Mouse (Mus musculus): ENCODE data around the gene Cdc42bpb. TPM values are rescaled to one million over a fixed set of nuclear protein-coding genes. Genes with fewer than 3 reads are reported as not detected.

The Cdc42bpb gene
- total and polyA plus RNA-seq, 3 experiments: 55.3 to 105 (median 58.5) TPM

DNA sequence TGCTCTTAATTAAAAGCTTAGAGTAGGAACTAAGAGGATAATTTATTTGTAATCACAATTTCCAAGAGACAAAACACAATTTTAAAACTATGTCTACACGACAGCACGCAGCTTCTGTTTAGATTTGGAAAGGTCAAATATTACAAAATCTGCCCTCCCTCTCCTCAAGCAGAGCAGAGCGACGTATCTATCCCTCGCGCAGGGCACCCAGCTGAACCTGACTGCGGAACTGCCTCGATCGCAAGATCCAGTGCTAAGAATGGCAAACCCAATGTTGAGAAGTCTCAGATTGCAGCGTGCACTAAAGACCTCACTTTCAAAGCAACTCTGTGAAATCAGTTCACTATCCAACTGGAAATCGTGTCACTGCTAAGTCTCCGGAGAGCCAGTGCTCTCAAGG lies 2.0 kb downstream of the Cdc42bpb start:
- Histone ChIP-seq H3K4me3 (peak overlapping the region; percentile 80), H3K27me3 (ENCODE audit: control insufficient read depth, insufficient read depth, low read length) (no peaks in the 10 kb centered on the region), H3K9ac (ENCODE audit: low read depth, low read length) (peak overlapping the region; percentile 67), H3K79me2 (replicated peaks; ENCODE audit: control insufficient read depth, insufficient read depth, low read length) (peaks cover 3% of the 10 kb centered on the region), H3K27ac (peak overlapping the region; percentile 99), H3K36me3 (ENCODE audit: control insufficient read depth, insufficient read depth, low read length) (peaks cover 2% of the 10 kb centered on the region; the same call in 1 of the 2 replicates), H3K4me1 (ENCODE audit: control insufficient read depth, insufficient read depth, low read length) (peaks cover 14% of the 10 kb centered on the region)
- 5% methylated on average over 12 of the region's 12 CpGs for WGBS
- no peak for DNase-seq
- intact Hi-C loops (cut with DNase I): no loop called here
- TF ChIP-seq CTCF (IDR thresholded peaks at IDR 0.05): no peak

DNA sequence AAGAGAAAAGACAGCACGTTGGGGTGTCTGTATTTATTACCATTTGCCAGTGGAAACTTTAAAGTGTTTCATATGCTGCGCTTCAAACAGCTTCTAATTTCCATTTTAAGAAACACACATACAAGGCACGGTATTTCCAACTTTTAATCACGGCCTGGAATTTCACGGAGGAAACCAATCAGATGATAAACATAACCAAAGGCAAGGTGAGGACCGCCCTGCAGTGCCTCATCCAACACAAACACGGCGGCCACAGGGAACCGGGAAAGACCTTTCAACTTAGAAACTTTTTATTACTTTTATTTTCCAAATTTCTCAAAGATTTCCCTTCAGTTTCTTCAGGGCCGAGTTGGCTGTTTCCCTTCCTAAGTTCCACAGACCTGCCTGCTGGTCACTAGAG lies 2.8 kb downstream of the Cdc42bpb start:
- intact Hi-C loops (cut with DNase I): no loop called here
- Histone ChIP-seq H3K4me1 (ENCODE audit: control insufficient read depth, insufficient read depth, low read length) (peaks cover 18% of the 10 kb centered on the region), H3K36me3 (ENCODE audit: control insufficient read depth, insufficient read depth, low read length) (peaks cover 2% of the 10 kb centered on the region), H3K79me2 (replicated peaks; ENCODE audit: control insufficient read depth, insufficient read depth, low read length) (peaks cover 6% of the 10 kb centered on the region), H3K27ac (peak overlapping the region; percentile 99; the same call in 1 of the 2 replicates), H3K27me3 (ENCODE audit: control insufficient read depth, insufficient read depth, low read length) (no peaks in the 10 kb centered on the region), H3K9ac (ENCODE audit: low read depth, low read length) (no peak overlapping the region), H3K4me3 (peak overlapping the region; percentile 80; the same call in 1 of the 2 replicates)
- 18% methylated on average over 10 of the region's 10 CpGs for WGBS
- DNase-seq: peak in 1 of 2 experiments; percentile 23
- TF ChIP-seq POLR2A (IDR thresholded peaks at IDR 0.05; ENCODE audit: insufficient read depth, low read depth, low read length) (no peak), EP300 (IDR thresholded peaks at IDR 0.05; ENCODE audit: insufficient read depth, low read depth, low read length) (no peak), CTCF (IDR thresholded peaks at IDR 0.05) (no peak)

DNA sequence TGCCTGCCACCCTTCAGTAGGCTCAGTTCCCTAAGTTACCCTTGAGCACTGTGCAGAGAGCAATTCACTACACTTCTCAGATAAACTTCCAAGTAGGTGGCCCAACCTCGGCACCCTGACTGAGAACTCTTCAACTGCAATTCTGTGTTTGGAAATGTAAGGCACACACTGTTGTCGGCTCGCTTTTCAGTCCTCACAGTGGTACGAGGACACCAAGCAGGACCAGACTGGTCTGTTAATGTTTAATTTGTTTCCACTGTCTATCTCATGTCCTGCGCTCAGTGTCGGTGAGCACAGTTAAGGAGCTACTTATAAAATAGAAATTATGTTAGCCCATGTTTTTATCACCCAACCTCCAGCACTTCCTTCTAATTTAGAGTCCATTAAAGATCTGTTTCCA lies 4.1 kb downstream of the Cdc42bpb start:
- H3K79me2 ChIP-seq (replicated peaks; ENCODE audit: control insufficient read depth, insufficient read depth, low read length): peaks cover 8% of the 10 kb centered on the region
- no peak overlapping the region for H3K4me3 ChIP-seq
- no peak overlapping the region for H3K9ac ChIP-seq (ENCODE audit: low read depth, low read length)
- no peak overlapping the region for H3K27ac ChIP-seq
- DNase-seq: no peak
- no peaks in the 10 kb centered on the region for H3K27me3 ChIP-seq (ENCODE audit: control insufficient read depth, insufficient read depth, low read length)
- TF ChIP-seq POLR2A (IDR thresholded peaks at IDR 0.05; ENCODE audit: insufficient read depth, low read depth, low read length) (no peak), CTCF (IDR thresholded peaks at IDR 0.05) (no peak), EP300 (IDR thresholded peaks at IDR 0.05; ENCODE audit: insufficient read depth, low read depth, low read length) (no peak)
- WGBS: 67% methylated on average over 6 of the region's 6 CpGs
- intact Hi-C loops (cut with DNase I): no loop called here
- H3K36me3 ChIP-seq (ENCODE audit: control insufficient read depth, insufficient read depth, low read length): peaks cover 5% of the 10 kb centered on the region
- peaks cover 26% of the 10 kb centered on the region for H3K4me1 ChIP-seq (ENCODE audit: control insufficient read depth, insufficient read depth, low read length)

DNA sequence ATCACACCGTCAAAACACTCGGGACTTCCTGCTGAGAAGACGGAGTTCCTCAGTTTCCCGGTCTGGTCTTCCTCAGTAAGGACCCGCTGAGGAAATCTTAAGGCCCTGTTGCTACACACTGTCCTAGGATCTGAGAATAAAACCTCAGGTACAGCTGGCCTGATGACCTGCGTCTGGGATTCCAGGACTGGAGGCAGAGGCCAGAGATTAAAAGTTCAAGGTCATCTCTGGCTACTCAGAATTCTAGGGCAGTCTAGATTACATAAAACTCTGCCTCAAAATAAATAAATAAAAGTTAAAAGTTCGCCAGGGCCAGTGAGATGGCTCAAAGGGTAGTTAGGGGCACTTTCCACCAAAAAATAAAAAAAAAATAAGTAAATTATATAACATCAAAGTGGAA lies 5.6 kb downstream of the Cdc42bpb start:
- intact Hi-C loops (cut with DNase I): no loop called here
- WGBS: 52% methylated on average over 7 of the region's 7 CpGs
- H3K27ac ChIP-seq: no peak overlapping the region
- no peak for DNase-seq
- H3K36me3 ChIP-seq (ENCODE audit: control insufficient read depth, insufficient read depth, low read length): peaks cover 5% of the 10 kb centered on the region
- H3K79me2 ChIP-seq (replicated peaks; ENCODE audit: control insufficient read depth, insufficient read depth, low read length): peaks cover 10% of the 10 kb centered on the region
- TF ChIP-seq EP300 (IDR thresholded peaks at IDR 0.05; ENCODE audit: insufficient read depth, low read depth, low read length) (no peak), POLR2A (IDR thresholded peaks at IDR 0.05; ENCODE audit: insufficient read depth, low read depth, low read length) (no peak), CTCF (IDR thresholded peaks at IDR 0.05) (no peak)
- H3K9ac ChIP-seq (ENCODE audit: low read depth, low read length): no peak overlapping the region
- H3K27me3 ChIP-seq (ENCODE audit: control insufficient read depth, insufficient read depth, low read length): no peaks in the 10 kb centered on the region
- peaks cover 32% of the 10 kb centered on the region for H3K4me1 ChIP-seq (ENCODE audit: control insufficient read depth, insufficient read depth, low read length)
- H3K4me3 ChIP-seq: no peak overlapping the region

DNA sequence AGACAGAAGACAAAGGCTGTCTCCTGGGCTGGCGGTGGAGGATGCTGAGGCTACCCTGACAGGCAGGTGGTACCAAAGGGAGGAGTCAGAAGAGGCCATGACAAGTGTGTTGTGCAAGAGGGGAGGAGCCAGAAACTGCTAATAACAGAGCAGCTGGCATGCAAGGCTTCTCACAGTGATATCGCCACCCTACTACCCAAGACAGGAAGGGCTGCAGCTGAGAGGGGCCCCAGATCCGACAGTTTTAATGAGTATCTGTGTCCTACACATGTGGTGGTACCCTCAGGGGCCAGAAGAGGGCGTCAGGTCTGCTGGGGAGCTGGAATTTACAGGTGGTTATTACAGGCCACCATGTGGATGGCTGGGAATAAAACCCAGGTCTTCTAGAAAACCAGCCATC lies 7.3 kb downstream of the Cdc42bpb start:
- DNase-seq: no peak
- peaks cover 10% of the 10 kb centered on the region for H3K79me2 ChIP-seq (replicated peaks; ENCODE audit: control insufficient read depth, insufficient read depth, low read length)
- H3K27ac ChIP-seq: no peak overlapping the region
- WGBS: 52% methylated on average over 4 of the region's 4 CpGs
- intact Hi-C loops (cut with DNase I): no loop called here
- no peak overlapping the region for H3K4me3 ChIP-seq
- H3K27me3 ChIP-seq (ENCODE audit: control insufficient read depth, insufficient read depth, low read length): no peaks in the 10 kb centered on the region
- H3K4me1 ChIP-seq (ENCODE audit: control insufficient read depth, insufficient read depth, low read length): peaks cover 33% of the 10 kb centered on the region
- TF ChIP-seq EP300 (IDR thresholded peaks at IDR 0.05; ENCODE audit: insufficient read depth, low read depth, low read length) (no peak), CTCF (IDR thresholded peaks at IDR 0.05) (peak; percentile 45)
- peaks cover 5% of the 10 kb centered on the region for H3K36me3 ChIP-seq (ENCODE audit: control insufficient read depth, insufficient read depth, low read length)
- no peak overlapping the region for H3K9ac ChIP-seq (ENCODE audit: low read depth, low read length)

DNA sequence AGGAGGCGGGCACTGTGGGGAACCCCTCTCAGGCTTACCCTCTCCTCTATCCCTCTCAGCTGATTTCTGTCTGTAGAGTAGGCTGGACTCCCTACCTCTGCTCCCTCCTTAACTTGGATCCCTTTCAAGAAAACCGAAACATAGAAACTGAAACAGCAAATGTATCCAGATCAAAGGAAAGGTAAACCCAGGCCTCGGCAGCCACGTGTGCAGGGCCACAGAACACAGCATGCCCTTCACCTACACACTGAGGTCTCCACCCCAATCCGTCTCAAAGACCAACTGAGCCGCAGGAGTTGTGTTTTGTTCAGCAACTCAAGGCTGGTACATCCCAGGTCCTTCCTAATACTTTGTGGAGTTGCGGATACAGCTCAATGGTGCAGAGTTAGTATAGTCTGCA lies 10.5 kb downstream of the Cdc42bpb start:
- no peak overlapping the region for H3K9ac ChIP-seq (ENCODE audit: low read depth, low read length)
- no peaks in the 10 kb centered on the region for H3K27me3 ChIP-seq (ENCODE audit: control insufficient read depth, insufficient read depth, low read length)
- DNase-seq: no peak
- TF ChIP-seq POLR2A (IDR thresholded peaks at IDR 0.05; ENCODE audit: insufficient read depth, low read depth, low read length): no peak
- H3K36me3 ChIP-seq (ENCODE audit: control insufficient read depth, insufficient read depth, low read length): peaks cover 5% of the 10 kb centered on the region
- intact Hi-C loops (cut with DNase I): no loop called here
- 48% methylated on average over 7 of the region's 7 CpGs for WGBS
- peaks cover 31% of the 10 kb centered on the region for H3K4me1 ChIP-seq (ENCODE audit: control insufficient read depth, insufficient read depth, low read length)
- H3K4me3 ChIP-seq: no peak overlapping the region
- peaks cover 15% of the 10 kb centered on the region for H3K79me2 ChIP-seq (replicated peaks; ENCODE audit: control insufficient read depth, insufficient read depth, low read length)
- H3K27ac ChIP-seq: no peak overlapping the region

All from heart, adult 2 months (tissue).